Mouse (Mus musculus): Measurements from ENCODE around the gene Ccdc115. TPM values are rescaled to one million over a fixed set of nuclear protein-coding genes. Genes with fewer than 3 reads are reported as not detected.
A peak's percentile ranks its signal among the peaks of the same experiment; 100 is the strongest.

Ccdc115 gene
- polyA plus RNA-seq (2012; rRNA removed) = 50.3 and 59.4 TPM in 2 replicates

- peak; percentile 100 for DNase-seq (ENCODE audit: low read depth)
- TF ChIP-seq POLR2A (IDR thresholded peaks at IDR 0.05; ENCODE audit: borderline replicate concordance, extremely low read depth, insufficient read depth, insufficient read length, poor library complexity, severe bottlenecking) = peak; percentile 64; the same call in 1 of the 2 replicates
- no peak for TF ChIP-seq CTCF (IDR thresholded peaks at IDR 0.05; ENCODE audit: borderline replicate concordance, extremely low read depth, insufficient read depth, insufficient read length)
Measured at GRCm38 (mm10) chr1:34439215-34439960, at the start of gene Ccdc115, which contains the start of gene Imp4. Ccdc115 (minus strand) TSS chr1:34439672. Imp4 (plus strand) TSS chr1:34439851.

GRCm38 (mm10) chr1:34487383-34487782, 47.9 kb upstream of the Ccdc115 start:
- TF ChIP-seq CTCF (IDR thresholded peaks at IDR 0.05; ENCODE audit: borderline replicate concordance, extremely low read depth, insufficient read depth, insufficient read length) (no peak), POLR2A (IDR thresholded peaks at IDR 0.05; ENCODE audit: borderline replicate concordance, extremely low read depth, insufficient read depth, insufficient read length, poor library complexity, severe bottlenecking) (no peak)
- no peak for DNase-seq (ENCODE audit: low read depth)

DNA sequence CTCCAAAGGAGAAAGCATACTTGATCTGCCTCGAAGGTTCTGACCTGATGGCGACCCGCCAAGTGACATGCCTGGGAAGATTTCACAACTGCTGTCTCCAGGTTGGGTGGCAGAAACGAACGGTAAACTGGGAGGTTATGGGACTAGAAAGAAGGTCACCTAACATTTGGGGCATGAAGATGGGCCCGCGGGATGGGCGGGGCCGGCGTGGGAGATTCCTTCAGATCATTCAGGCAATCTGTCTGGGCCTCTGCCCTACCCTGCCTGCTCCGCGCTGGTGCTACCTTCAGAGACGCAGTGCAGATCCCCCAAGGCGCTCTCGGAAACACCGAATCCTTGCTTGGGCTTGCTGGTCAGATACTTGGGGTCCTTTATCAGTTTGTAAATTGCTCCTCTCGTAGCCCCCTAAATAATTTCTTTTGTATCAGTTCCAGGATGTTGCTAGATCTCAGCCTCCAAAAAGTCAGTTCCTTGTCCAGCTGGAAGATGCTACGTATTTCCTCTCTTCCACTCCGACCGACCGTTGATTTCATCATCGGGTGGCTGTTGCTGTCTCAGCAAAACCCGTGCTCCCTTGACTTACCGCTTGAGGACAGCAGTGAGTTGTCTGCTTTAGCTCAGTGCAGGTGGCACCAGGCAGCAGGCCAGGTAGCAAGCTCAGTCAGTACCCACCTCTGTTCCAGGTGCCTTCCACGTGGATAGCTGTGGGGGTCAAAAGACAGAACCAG, 46.2 kb upstream of the Ccdc115 start:
- DNase-seq (ENCODE audit: low read depth) = peak; percentile 69
- TF ChIP-seq POLR2A (IDR thresholded peaks at IDR 0.05; ENCODE audit: borderline replicate concordance, extremely low read depth, insufficient read depth, insufficient read length, poor library complexity, severe bottlenecking) (no peak), CTCF (IDR thresholded peaks at IDR 0.05; ENCODE audit: borderline replicate concordance, extremely low read depth, insufficient read depth, insufficient read length) (peak; percentile 66)

DNA sequence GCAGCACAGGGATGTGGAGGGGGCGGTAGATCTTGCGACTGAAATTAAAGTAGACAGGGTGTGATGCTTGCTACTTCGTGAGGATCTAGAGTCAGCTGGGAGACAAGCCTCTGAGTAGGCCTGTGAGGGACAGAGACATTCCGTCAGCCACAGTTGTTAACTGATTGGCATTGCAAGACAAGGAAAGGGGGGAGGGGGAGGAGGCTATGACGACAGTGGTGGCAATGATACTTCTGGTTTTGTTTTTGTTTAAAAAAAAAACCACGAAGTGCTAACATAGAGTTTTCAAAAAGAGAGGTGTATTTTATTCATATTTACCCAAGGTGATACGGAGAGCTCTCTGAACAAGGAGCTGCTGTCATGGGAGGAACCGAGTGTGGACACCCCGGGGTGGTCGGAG, 45.0 kb upstream of the Ccdc115 start:
- no peak for TF ChIP-seq CTCF (IDR thresholded peaks at IDR 0.05; ENCODE audit: borderline replicate concordance, extremely low read depth, insufficient read depth, insufficient read length)
- no peak for TF ChIP-seq POLR2A (IDR thresholded peaks at IDR 0.05; ENCODE audit: borderline replicate concordance, extremely low read depth, insufficient read depth, insufficient read length, poor library complexity, severe bottlenecking)
- no peak for DNase-seq (ENCODE audit: low read depth)

GRCm38 (mm10) chr1:34481920-34482669, 42.6 kb upstream of the Ccdc115 start:
- TF ChIP-seq CTCF (IDR thresholded peaks at IDR 0.05; ENCODE audit: borderline replicate concordance, extremely low read depth, insufficient read depth, insufficient read length) = no peak
- no peak for TF ChIP-seq POLR2A (IDR thresholded peaks at IDR 0.05; ENCODE audit: borderline replicate concordance, extremely low read depth, insufficient read depth, insufficient read length, poor library complexity, severe bottlenecking)

DNA sequence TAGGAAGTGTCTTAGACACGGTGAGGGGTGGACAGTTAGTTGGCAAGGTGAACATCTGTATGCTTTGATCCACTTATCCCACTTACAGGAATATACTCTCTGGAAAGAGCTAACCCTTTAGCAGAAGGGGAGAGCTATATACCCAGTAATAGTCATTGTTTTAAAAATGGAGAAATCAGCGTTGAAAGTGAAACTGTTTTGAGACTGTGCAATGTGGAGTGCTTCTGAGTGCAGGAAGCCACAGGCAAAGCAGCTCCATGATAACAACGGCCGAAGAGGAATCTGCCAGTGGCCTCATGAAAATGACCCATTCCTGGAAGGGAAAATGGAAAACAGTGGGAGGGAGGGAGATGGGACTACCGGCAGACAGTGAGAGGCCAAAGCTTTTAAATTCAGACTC, 41.3 kb upstream of the Ccdc115 start:
- TF ChIP-seq POLR2A (IDR thresholded peaks at IDR 0.05; ENCODE audit: borderline replicate concordance, extremely low read depth, insufficient read depth, insufficient read length, poor library complexity, severe bottlenecking) (no peak), CTCF (IDR thresholded peaks at IDR 0.05; ENCODE audit: borderline replicate concordance, extremely low read depth, insufficient read depth, insufficient read length) (no peak)
- DNase-seq (ENCODE audit: low read depth) = no peak

More at GRCm38 (mm10) chr1:34481920-34482669, 42.6 kb upstream of the Ccdc115 start:
- no peak for DNase-seq (ENCODE audit: low read depth)

GRCm38 (mm10) chr1:34478891-34479655, 39.6 kb upstream of the Ccdc115 start:
- no peak for TF ChIP-seq POLR2A (IDR thresholded peaks at IDR 0.05; ENCODE audit: borderline replicate concordance, extremely low read depth, insufficient read depth, insufficient read length, poor library complexity, severe bottlenecking)
- TF ChIP-seq CTCF (IDR thresholded peaks at IDR 0.05; ENCODE audit: borderline replicate concordance, extremely low read depth, insufficient read depth, insufficient read length) = no peak

DNA sequence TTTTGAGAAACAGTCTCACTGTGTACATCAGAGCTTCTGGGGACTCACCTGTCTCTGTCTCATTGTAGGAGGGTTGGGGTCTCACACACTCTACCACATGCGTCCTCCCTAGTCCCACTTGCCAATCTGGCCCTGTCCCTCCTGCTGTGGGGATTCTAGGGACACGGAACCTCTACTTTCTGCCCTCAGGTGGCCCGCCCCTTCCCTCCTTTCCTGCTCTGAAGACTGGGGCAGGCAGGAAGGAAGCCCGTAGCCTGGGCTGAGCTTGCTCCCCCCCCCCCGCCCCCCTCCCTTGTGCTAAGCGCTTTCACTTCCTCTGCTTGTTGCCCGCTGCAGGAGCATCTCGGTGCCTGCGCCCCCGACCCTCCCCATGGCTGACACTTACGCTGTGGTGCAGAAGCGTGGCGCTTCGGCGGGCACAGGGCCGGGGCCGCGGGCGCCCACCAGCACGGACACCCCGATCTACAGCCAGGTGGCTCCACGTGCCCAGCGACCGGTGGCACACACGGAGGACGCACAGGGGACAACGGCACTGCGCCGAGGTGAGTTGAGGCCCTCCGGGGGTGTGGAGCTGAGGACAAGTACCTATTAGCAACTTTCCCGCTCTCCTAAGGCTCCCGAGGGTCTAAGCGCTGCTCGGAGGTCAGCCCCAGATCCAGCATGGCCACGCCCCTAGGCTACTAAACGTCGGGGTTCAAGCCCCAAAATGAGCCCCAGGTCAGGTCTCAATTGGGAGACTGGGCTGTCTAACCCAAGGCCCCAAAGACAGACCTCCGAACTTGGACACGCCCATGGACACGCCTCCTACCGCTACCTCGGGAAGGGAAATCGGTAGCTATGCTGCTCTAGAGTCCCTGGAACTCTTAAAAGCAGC, 33.2 kb upstream of the Ccdc115 start:
- no peak for TF ChIP-seq POLR2A (IDR thresholded peaks at IDR 0.05; ENCODE audit: borderline replicate concordance, extremely low read depth, insufficient read depth, insufficient read length, poor library complexity, severe bottlenecking)
- no peak for TF ChIP-seq CTCF (IDR thresholded peaks at IDR 0.05; ENCODE audit: borderline replicate concordance, extremely low read depth, insufficient read depth, insufficient read length)
- DNase-seq (ENCODE audit: low read depth) = peak; percentile 20

More at GRCm38 (mm10) chr1:34478891-34479655, 39.6 kb upstream of the Ccdc115 start:
- no peak for DNase-seq (ENCODE audit: low read depth)

DNA sequence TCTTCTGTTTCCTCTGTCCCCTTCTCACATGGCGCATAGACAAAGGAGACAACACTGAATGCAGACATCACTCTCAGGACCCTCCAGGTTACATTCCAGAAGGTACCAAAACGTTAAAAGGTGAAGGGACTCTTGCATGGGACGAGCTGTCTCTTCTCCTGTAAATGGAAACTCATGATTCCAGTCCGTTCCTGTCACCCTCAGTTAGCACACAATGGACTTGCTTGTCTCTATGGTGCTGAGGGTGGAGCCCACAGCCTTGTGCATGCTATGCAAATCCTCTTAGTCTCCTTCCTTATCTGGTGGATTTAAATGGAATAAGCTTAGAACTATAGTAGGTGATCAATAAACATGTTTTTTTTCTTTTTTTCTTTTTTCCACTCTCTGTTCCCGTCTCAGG, 30.3 kb upstream of the Ccdc115 start:
- no peak for DNase-seq (ENCODE audit: low read depth)
- no peak for TF ChIP-seq CTCF (IDR thresholded peaks at IDR 0.05; ENCODE audit: borderline replicate concordance, extremely low read depth, insufficient read depth, insufficient read length)
- TF ChIP-seq POLR2A (IDR thresholded peaks at IDR 0.05; ENCODE audit: borderline replicate concordance, extremely low read depth, insufficient read depth, insufficient read length, poor library complexity, severe bottlenecking) = no peak

- DNase-seq (ENCODE audit: low read depth) = no peak
- TF ChIP-seq POLR2A (IDR thresholded peaks at IDR 0.05; ENCODE audit: borderline replicate concordance, extremely low read depth, insufficient read depth, insufficient read length, poor library complexity, severe bottlenecking) (no peak), CTCF (IDR thresholded peaks at IDR 0.05; ENCODE audit: borderline replicate concordance, extremely low read depth, insufficient read depth, insufficient read length) (no peak)
Measured at GRCm38 (mm10) chr1:34468500-34468899, 29.0 kb upstream of the Ccdc115 start.

Data from brain, embryonic 14.5 days (tissue).